Mouse (Mus musculus) pancreas, adult 10 weeks (tissue): ENCODE results near the gene Gm3696. TPM values are rescaled to one million over a fixed set of nuclear protein-coding genes. Genes with fewer than 3 reads are reported as not detected.

Experiments
- polyA plus RNA-seq: library from polyadenylated mRNA; stranded (reverse); fragments of 350-450 nt; fragmentation: Illumina TruSeq; extraction: RNeasy Lipid Tissue Mini Kit (QIAGEN cat#74804); gene quantifications from one replicate; pipeline ENCODE4 v1.2.3, GENCODE M21; 2015; ENCODE audit warnings: low read depth, low replicate concordance; ENCODE audit not compliant: insufficient read depth

Gene Gm3696
- polyA plus RNA-seq: not detected

DNA sequence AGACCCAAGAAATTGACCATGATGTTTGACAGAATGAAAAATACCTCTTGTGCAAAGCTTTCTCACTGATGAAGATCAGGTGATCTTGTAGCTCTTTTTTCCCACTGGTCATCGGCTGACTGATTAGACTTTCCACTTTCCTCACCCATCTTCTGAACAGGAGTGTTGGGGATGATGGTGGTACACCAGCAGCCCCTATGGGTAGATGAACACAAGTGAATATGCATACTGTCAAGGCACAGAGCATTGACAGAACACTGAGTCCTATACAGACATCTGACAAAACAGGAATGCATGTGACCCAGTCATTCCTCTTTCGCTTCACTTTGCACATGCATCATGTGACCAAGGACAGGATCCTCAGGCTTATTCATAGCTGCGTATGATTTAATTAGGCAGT, at the start of gene Gm3696:
Gm3696 (minus strand) TSS at position 101 of the 400 bp plus-strand sequence.

DNA sequence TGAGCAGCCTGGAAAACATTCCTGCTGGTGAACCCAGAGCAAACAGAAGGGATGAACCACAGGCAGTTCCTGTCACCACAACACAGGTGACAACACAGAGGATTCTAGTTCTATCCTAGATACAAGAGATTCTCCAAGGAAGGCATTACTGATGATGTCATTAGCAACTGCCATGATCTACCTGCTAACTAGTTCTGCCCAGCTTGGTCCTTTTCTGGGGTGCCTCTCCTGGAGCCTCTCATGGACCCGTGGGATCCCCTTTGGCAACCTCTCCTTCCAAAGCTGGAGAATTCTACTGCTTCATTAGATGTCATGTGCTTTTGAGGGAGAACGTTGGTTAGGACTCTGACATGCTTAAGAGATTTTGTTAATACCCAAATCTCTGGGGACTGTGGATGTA, 24.9 kb upstream of the Gm3696 start, which contains the start of gene Gm6676:
Gm6676 (minus strand) TSS at position 101 of the 400 bp plus-strand sequence.

DNA sequence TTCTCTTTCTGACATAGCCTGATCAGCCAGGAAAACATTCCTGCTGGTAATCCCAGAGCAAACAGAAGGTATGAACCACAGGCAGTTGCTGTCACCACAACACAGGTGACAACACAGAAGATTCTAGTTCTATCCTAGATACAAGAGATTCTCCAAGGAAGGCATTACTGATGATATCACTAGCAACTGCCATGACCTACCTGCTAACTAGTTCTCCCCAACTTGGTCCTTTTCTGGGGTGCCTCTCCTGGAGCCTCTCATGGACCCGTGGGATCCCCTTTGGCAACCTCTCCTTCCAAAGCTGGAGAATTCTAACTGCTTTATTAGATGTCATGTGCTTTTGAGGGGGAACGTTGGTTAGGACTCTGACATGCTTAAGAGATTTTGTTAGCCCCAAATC, 55.6 kb downstream of the Gm3696 start, which contains the start of gene Gm3685:
Gm3685 (minus strand) TSS at position 101 of the 400 bp plus-strand sequence.

Other genes starting within 250 kb of the Gm3696 start
- not detected for gene Gm3667, start 210.7 kb downstream of the Gm3696 start, polyA plus RNA-seq
- not detected for gene Gm6356, start 126.8 kb downstream of the Gm3696 start, polyA plus RNA-seq
- gene Gm10406, start 73.2 kb downstream of the Gm3696 start, polyA plus RNA-seq: not detected
- gene Gm3685, start 55.7 kb downstream of the Gm3696 start, polyA plus RNA-seq: not detected
- not detected for gene Gm6676, start 24.8 kb upstream of the Gm3696 start, polyA plus RNA-seq
- gene Gm3512, start 73.9 kb upstream of the Gm3696 start, polyA plus RNA-seq: not detected
- gene Gm16434, start 93.9 kb upstream of the Gm3696 start, polyA plus RNA-seq: not detected
- not detected for gene Gm3727, start 164.1 kb upstream of the Gm3696 start, polyA plus RNA-seq
- gene Gm3739, start 214.4 kb upstream of the Gm3696 start, polyA plus RNA-seq: not detected
- gene Gm5797, start 231.8 kb upstream of the Gm3696 start, polyA plus RNA-seq: not detected